Mouse (Mus musculus): Measurements from ENCODE around the gene Kirrel3. TPM values are rescaled to one million over a fixed set of nuclear protein-coding genes. Genes with fewer than 3 reads are reported as not detected.

Gene Kirrel3
- 6.0 and 6.9 TPM in 2 replicates for polyA plus RNA-seq (2014; fragmentation: Nextera tagmentation; extraction: Ambion mirVana)

GRCm38 (mm10) chr9:34485759-34486431, at the start of gene Kirrel3:
Gene Kirrel3 (plus strand): TSS chr9:34485894.
- peak; percentile 98 for DNase-seq (ENCODE audit: low spot score, missing footprints)
- under 1% methylated on average over 34 of the region's 35 CpGs for WGBS
- peak within 1 kb of the TSS; percentile 69 for H3K9ac ChIP-seq (ENCODE audit: low read length)
- no peaks in the 10 kb centered on the region for H3K9me3 ChIP-seq (ENCODE audit: control insufficient read depth, low read length)
- H3K36me3 ChIP-seq (ENCODE audit: control insufficient read depth, insufficient read depth, low read length): no peaks in the 10 kb centered on the region
- peaks cover 32% of the 10 kb centered on the region for H3K27me3 ChIP-seq (ENCODE audit: control insufficient read depth, insufficient read depth, low read length)
- peaks cover 13% of the 10 kb centered on the region for H3K4me1 ChIP-seq (ENCODE audit: control insufficient read depth, insufficient read depth, low read length)
- peak within 1 kb of the TSS; percentile 51 for H3K4me3 ChIP-seq (ENCODE audit: low read depth, low read length)
- peak; percentile 69 for ATAC-seq (ENCODE audit: low FRiP score)
- no peak within 1 kb of the TSS for H3K27ac ChIP-seq (ENCODE audit: low read depth, low read length)
- H3K4me2 ChIP-seq: peak within 1 kb of the TSS; percentile 88

- DNase-seq (ENCODE audit: low spot score, missing footprints) (no peak), ATAC-seq (ENCODE audit: low FRiP score) (no peak)
- H3K9ac ChIP-seq (ENCODE audit: low read length): no peak overlapping the region
- H3K4me1 ChIP-seq (ENCODE audit: control insufficient read depth, insufficient read depth, low read length): no peaks in the 10 kb centered on the region
- H3K36me3 ChIP-seq (ENCODE audit: control insufficient read depth, insufficient read depth, low read length): no peaks in the 10 kb centered on the region
- H3K27me3 ChIP-seq (ENCODE audit: control insufficient read depth, insufficient read depth, low read length): no peaks in the 10 kb centered on the region
- no peak overlapping the region for H3K4me3 ChIP-seq (ENCODE audit: low read depth, low read length)
- no peak overlapping the region for H3K27ac ChIP-seq (ENCODE audit: low read depth, low read length)
- H3K4me2 ChIP-seq: no peak overlapping the region
- no peaks in the 10 kb centered on the region for H3K9me3 ChIP-seq (ENCODE audit: control insufficient read depth, low read length)
- 86% methylated on average over 4 of the region's 4 CpGs for WGBS
Measured at GRCm38 (mm10) chr9:34440721-34441120, 45.0 kb upstream of the Kirrel3 start.

- no peaks in the 10 kb centered on the region for H3K4me1 ChIP-seq (ENCODE audit: control insufficient read depth, insufficient read depth, low read length)
- no peaks in the 10 kb centered on the region for H3K36me3 ChIP-seq (ENCODE audit: control insufficient read depth, insufficient read depth, low read length)
- 79% methylated on average over 4 of the region's 4 CpGs for WGBS
- no peaks in the 10 kb centered on the region for H3K9me3 ChIP-seq (ENCODE audit: control insufficient read depth, low read length)
- H3K9ac ChIP-seq (ENCODE audit: low read length): no peak overlapping the region
- DNase-seq (ENCODE audit: low spot score, missing footprints) (no peak), ATAC-seq (ENCODE audit: low FRiP score) (no peak)
- no peak overlapping the region for H3K4me2 ChIP-seq
- H3K27me3 ChIP-seq (ENCODE audit: control insufficient read depth, insufficient read depth, low read length): no peaks in the 10 kb centered on the region
- no peak overlapping the region for H3K27ac ChIP-seq (ENCODE audit: low read depth, low read length)
- no peak overlapping the region for H3K4me3 ChIP-seq (ENCODE audit: low read depth, low read length)
Measured at GRCm38 (mm10) chr9:34443950-34444349, 41.7 kb upstream of the Kirrel3 start.

GRCm38 (mm10) chr9:34446497-34447350, 39.0 kb upstream of the Kirrel3 start:
- DNase-seq (ENCODE audit: low spot score, missing footprints) (no peak), ATAC-seq (ENCODE audit: low FRiP score) (no peak)
- Histone ChIP-seq H3K27me3 (ENCODE audit: control insufficient read depth, insufficient read depth, low read length) (no peaks in the 10 kb centered on the region), H3K9me3 (ENCODE audit: control insufficient read depth, low read length) (no peaks in the 10 kb centered on the region), H3K36me3 (ENCODE audit: control insufficient read depth, insufficient read depth, low read length) (no peaks in the 10 kb centered on the region), H3K27ac (ENCODE audit: low read depth, low read length) (no peak overlapping the region), H3K4me1 (ENCODE audit: control insufficient read depth, insufficient read depth, low read length) (no peaks in the 10 kb centered on the region), H3K4me3 (ENCODE audit: low read depth, low read length) (no peak overlapping the region), H3K9ac (ENCODE audit: low read length) (no peak overlapping the region), H3K4me2 (no peak overlapping the region)
- WGBS: 70% methylated on average over 15 of the region's 15 CpGs

- 87% methylated on average over 2 of the region's 2 CpGs for WGBS
- no peak overlapping the region for H3K9ac ChIP-seq (ENCODE audit: low read length)
- no peak overlapping the region for H3K27ac ChIP-seq (ENCODE audit: low read depth, low read length)
- no peaks in the 10 kb centered on the region for H3K27me3 ChIP-seq (ENCODE audit: control insufficient read depth, insufficient read depth, low read length)
- no peaks in the 10 kb centered on the region for H3K4me1 ChIP-seq (ENCODE audit: control insufficient read depth, insufficient read depth, low read length)
- ATAC-seq (ENCODE audit: low FRiP score) (no peak), DNase-seq (ENCODE audit: low spot score, missing footprints) (no peak)
- no peaks in the 10 kb centered on the region for H3K36me3 ChIP-seq (ENCODE audit: control insufficient read depth, insufficient read depth, low read length)
- H3K4me2 ChIP-seq: no peak overlapping the region
- H3K4me3 ChIP-seq (ENCODE audit: low read depth, low read length): no peak overlapping the region
- no peaks in the 10 kb centered on the region for H3K9me3 ChIP-seq (ENCODE audit: control insufficient read depth, low read length)
Measured at GRCm38 (mm10) chr9:34447736-34448135, 38.0 kb upstream of the Kirrel3 start.

GRCm38 (mm10) chr9:34448467-34448866, 37.2 kb upstream of the Kirrel3 start:
- Histone ChIP-seq H3K4me2 (no peak overlapping the region), H3K4me1 (ENCODE audit: control insufficient read depth, insufficient read depth, low read length) (no peaks in the 10 kb centered on the region), H3K9me3 (ENCODE audit: control insufficient read depth, low read length) (no peaks in the 10 kb centered on the region), H3K4me3 (ENCODE audit: low read depth, low read length) (no peak overlapping the region), H3K27ac (ENCODE audit: low read depth, low read length) (no peak overlapping the region), H3K36me3 (ENCODE audit: control insufficient read depth, insufficient read depth, low read length) (no peaks in the 10 kb centered on the region), H3K27me3 (ENCODE audit: control insufficient read depth, insufficient read depth, low read length) (no peaks in the 10 kb centered on the region), H3K9ac (ENCODE audit: low read length) (no peak overlapping the region)
- ATAC-seq (ENCODE audit: low FRiP score) (no peak), DNase-seq (ENCODE audit: low spot score, missing footprints) (no peak)
- WGBS: 88% methylated on average over 4 of the region's 4 CpGs

- Histone ChIP-seq H3K9me3 (ENCODE audit: control insufficient read depth, low read length) (no peaks in the 10 kb centered on the region), H3K4me2 (no peak overlapping the region), H3K9ac (ENCODE audit: low read length) (no peak overlapping the region), H3K27me3 (ENCODE audit: control insufficient read depth, insufficient read depth, low read length) (no peaks in the 10 kb centered on the region), H3K4me3 (ENCODE audit: low read depth, low read length) (no peak overlapping the region), H3K36me3 (ENCODE audit: control insufficient read depth, insufficient read depth, low read length) (no peaks in the 10 kb centered on the region), H3K4me1 (ENCODE audit: control insufficient read depth, insufficient read depth, low read length) (no peaks in the 10 kb centered on the region), H3K27ac (ENCODE audit: low read depth, low read length) (no peak overlapping the region)
- DNase-seq (ENCODE audit: low spot score, missing footprints) (no peak), ATAC-seq (ENCODE audit: low FRiP score) (no peak)
- WGBS: 75% methylated on average over 5 of the region's 5 CpGs
Measured at GRCm38 (mm10) chr9:34458189-34458588, 27.5 kb upstream of the Kirrel3 start.

- H3K4me2 ChIP-seq: no peak overlapping the region
- no peak overlapping the region for H3K27ac ChIP-seq (ENCODE audit: low read depth, low read length)
- no peaks in the 10 kb centered on the region for H3K9me3 ChIP-seq (ENCODE audit: control insufficient read depth, low read length)
- 59% methylated on average over 5 of the region's 5 CpGs for WGBS
- DNase-seq (ENCODE audit: low spot score, missing footprints): no peak
- no peaks in the 10 kb centered on the region for H3K36me3 ChIP-seq (ENCODE audit: control insufficient read depth, insufficient read depth, low read length)
- ATAC-seq (ENCODE audit: low FRiP score): no peak
- H3K4me1 ChIP-seq (ENCODE audit: control insufficient read depth, insufficient read depth, low read length): no peaks in the 10 kb centered on the region
- no peaks in the 10 kb centered on the region for H3K27me3 ChIP-seq (ENCODE audit: control insufficient read depth, insufficient read depth, low read length)
- H3K9ac ChIP-seq (ENCODE audit: low read length): no peak overlapping the region
- no peak overlapping the region for H3K4me3 ChIP-seq (ENCODE audit: low read depth, low read length)
Measured at GRCm38 (mm10) chr9:34459968-34460367, 25.7 kb upstream of the Kirrel3 start.

- 72% methylated on average over 2 of the region's 2 CpGs for WGBS
- Histone ChIP-seq H3K4me3 (ENCODE audit: low read depth, low read length) (no peak overlapping the region), H3K27me3 (ENCODE audit: control insufficient read depth, insufficient read depth, low read length) (no peaks in the 10 kb centered on the region), H3K27ac (ENCODE audit: low read depth, low read length) (no peak overlapping the region), H3K4me2 (no peak overlapping the region), H3K9me3 (ENCODE audit: control insufficient read depth, low read length) (no peaks in the 10 kb centered on the region), H3K9ac (ENCODE audit: low read length) (no peak overlapping the region), H3K36me3 (ENCODE audit: control insufficient read depth, insufficient read depth, low read length) (no peaks in the 10 kb centered on the region), H3K4me1 (ENCODE audit: control insufficient read depth, insufficient read depth, low read length) (no peaks in the 10 kb centered on the region)
- ATAC-seq (ENCODE audit: low FRiP score): no peak
- DNase-seq (ENCODE audit: low spot score, missing footprints): no peak
Measured at GRCm38 (mm10) chr9:34463666-34464065, 22.0 kb upstream of the Kirrel3 start.

Measured in midbrain, embryonic 11.5 days (tissue).